Comparison of ENCODE assay signal across 23 mouse cellular contexts in the genomic region with DNA sequence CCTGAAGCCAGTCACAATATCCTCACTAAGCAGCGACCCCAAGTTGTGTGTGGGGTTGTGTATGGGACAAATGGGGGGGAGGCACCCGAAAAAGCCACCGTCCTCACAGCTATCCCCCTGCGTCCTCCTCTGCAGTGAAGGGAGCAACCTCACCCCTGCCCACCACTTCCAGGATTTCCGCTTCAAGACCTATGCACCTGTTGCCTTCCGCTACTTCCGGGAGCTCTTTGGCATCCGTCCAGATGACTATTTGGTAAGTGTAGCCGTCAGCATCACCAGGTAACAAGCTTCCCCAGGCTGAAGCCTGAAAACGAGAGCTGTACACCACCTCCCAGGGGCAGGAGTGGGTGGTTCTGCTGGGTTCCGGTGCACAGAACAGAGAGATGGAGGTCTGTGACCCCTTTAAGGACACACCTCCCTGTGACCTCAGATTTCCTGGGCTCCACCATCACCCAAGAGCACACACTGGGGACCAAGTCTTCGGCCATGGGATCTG. TPM values are rescaled to one million over a fixed set of nuclear protein-coding genes. Genes with fewer than 3 reads are reported as not detected.
DNase-seq lines count a peak whose midpoint lies in the region; TF ChIP-seq lines count a peak whose summit lies in the region.
"Had no signal": no experiment of that assay in that cellular context is flagged by ENCODE, and none has a peak within 500 bp of the region (broad histone marks: within the 10 kb centered on the region; RNA-seq: fewer than 3 reads in every experiment).

No protein-coding gene starts in this region.

- H3K36me3 ChIP-seq in spleen, adult 2 months (ENCODE audit: control insufficient read depth, insufficient read depth, low read length), result peaks cover 37% of the 10 kb centered on the region

- peaks cover 36% of the 10 kb centered on the region for H3K4me1 ChIP-seq in spleen, adult 2 months (ENCODE audit: control insufficient read depth, insufficient read depth, insufficient read length)

- H3K27me3 ChIP-seq in spleen, adult 2 months (ENCODE audit: control insufficient read depth, insufficient read depth, low read length), result no peaks in the 10 kb centered on the region
- H3K27me3 ChIP-seq: embryonic facial prominence, embryonic 12.5 days; embryonic facial prominence, embryonic 15.5 days; heart, embryonic 13.5 days; Patski had no signal

- WGBS in spleen, adult 2 months, result 85% methylated on average over 12 of the region's 12 CpGs

- H3K4me3 ChIP-seq in spleen, adult 2 months (ENCODE audit: extremely low read depth, insufficient read depth, insufficient read length), result no peak overlapping the region
- H3K4me3 ChIP-seq: embryonic facial prominence, embryonic 12.5 days; embryonic facial prominence, embryonic 15.5 days; gastrocnemius, adult 2 months; heart, embryonic 10.5 days; heart, embryonic 13.5 days had no signal

- peak; percentile 60 for DNase-seq in cerebellum, adult 11-12 months
- no peak for DNase-seq in cerebellum, postnatal 25 days
- DNase-seq in heart, adult 11 months, result peak; percentile 91
- no peak for DNase-seq in heart, adult 9 months (ENCODE audit: low spot score in 2 of 2)
- DNase-seq in spleen, adult 2 months (ENCODE audit: low read depth in 1 of 2, low spot score in 2 of 2), result no peak
- no peak for DNase-seq in spleen, adult 18-20 months
- DNase-seq: adrenal gland, postnatal 10 days; adrenal gland, postnatal 36 days; forebrain, postnatal 0 days; gastrocnemius, adult 2 months; gastrocnemius, postnatal 14 days; heart, adult 18-20 months; heart, postnatal 14 days had no signal

- H3K27ac ChIP-seq in spleen, adult 2 months (ENCODE audit: insufficient read depth, low read length), result peak overlapping the region; percentile 2; the same call in 1 of the 2 replicates
- H3K27ac ChIP-seq: embryonic facial prominence, embryonic 12.5 days; embryonic facial prominence, embryonic 15.5 days; gastrocnemius, adult 2 months; heart, embryonic 10.5 days; heart, embryonic 13.5 days; hindbrain, embryonic 14.5 days; hindbrain, postnatal 0 days had no signal

- no peak for TF ChIP-seq CTCF in spleen, adult 2 months (IDR thresholded peaks at IDR 0.05; ENCODE audit: extremely low read depth, insufficient read depth, insufficient read length, insufficient replicate concordance)

- no peak for TF ChIP-seq POLR2A in spleen, adult 2 months (IDR thresholded peaks at IDR 0.05; ENCODE audit: low read depth, low read length)

RNA-seq across cellular contexts. Expression of gene Pip5k1c, which starts 13.5 kb away (rescaled TPM):
- 93.2 and 111 TPM in 2 replicates for polyA plus RNA-seq in spleen, adult 2 months (2012; rRNA removed)

RNA-seq across cellular contexts. Expression of gene Cactin, which starts 14.7 kb away (rescaled TPM):
- polyA plus RNA-seq in spleen, adult 2 months (2012; rRNA removed), result 38.6 and 44.8 TPM in 2 replicates

RNA-seq across cellular contexts. Expression of gene Tjp3, which starts 14.8 kb away (rescaled TPM):
- 8.1 and 10.6 TPM in 2 replicates for polyA plus RNA-seq in spleen, adult 2 months (2012; rRNA removed)

RNA-seq across cellular contexts. Expression of gene Tbxa2r, which starts 22.3 kb away (rescaled TPM):
- 68.1 and 92.5 TPM in 2 replicates for polyA plus RNA-seq in spleen, adult 2 months (2012; rRNA removed)
- polyA plus RNA-seq: Patski had no signal

RNA-seq across cellular contexts. Expression of gene Gipc3, which starts 36.8 kb away (rescaled TPM):
- 1.3 and 1.7 TPM in 2 replicates for polyA plus RNA-seq in spleen, adult 2 months (2012; rRNA removed)
- polyA plus RNA-seq: embryonic facial prominence, embryonic 12.5 days; forebrain, embryonic 11.5 days; forebrain, embryonic 14.5 days; forebrain, postnatal 0 days; heart, embryonic 10.5 days; heart, embryonic 13.5 days; hindbrain, embryonic 11.5 days; hindbrain, embryonic 14.5 days; hindbrain, postnatal 0 days had no signal

Comparison
In these comparisons a context has a peak if more than half of its experiments do, and no peak if none do; other contexts are left out.
1. DNase-seq: peak in cerebellum, adult 11-12 months (single experiment) and heart, adult 11 months (single experiment); none in cerebellum, postnatal 25 days (0 of 2), heart, adult 9 months (0 of 2), spleen, adult 2 months (0 of 2) and spleen, adult 18-20 months (0 of 2).